Mouse (Mus musculus) lung, embryonic 15.5 days (tissue): ENCODE data around the gene Atf5. TPM values are rescaled to one million over a fixed set of nuclear protein-coding genes. Genes with fewer than 3 reads are reported as not detected.

Experiments
- ATAC-seq: fragments of 200-750 bp; cut with Nextera tagmentation; 2 replicates; pipeline ENCODE4 v1.8.0; 2017; ENCODE audit warnings: moderate number of reproducible peaks, borderline replicate concordance; ENCODE audit not compliant: low FRiP score, low TSS enrichment; ENCODE audit errors: extremely low read depth
- H3K27ac ChIP-seq: fragments of 300-500 bp; sonication (generic); 2 replicates; pipeline ENCODE4 v1.5.1; 2015; ENCODE audit warnings: moderate library complexity, mild to moderate bottlenecking, inconsistent platforms
- H3K27me3 ChIP-seq: fragments of 300-500 bp; sonication (generic); 2 replicates; pipeline ENCODE4 v1.6.1; 2015; ENCODE audit warnings: inconsistent platforms
- H3K36me3 ChIP-seq: fragments of 300-500 bp; sonication (generic); 2 replicates; pipeline ENCODE4 v1.6.1; 2015; ENCODE audit warnings: inconsistent platforms
- H3K4me1 ChIP-seq: fragments of 300-500 bp; sonication (generic); 2 replicates; pipeline ENCODE4 v1.6.1; 2015; ENCODE audit warnings: inconsistent platforms
- H3K4me2 ChIP-seq: fragments of 300-500 bp; sonication (generic); 2 replicates; pipeline ENCODE4 v1.6.1; 2015; ENCODE audit warnings: inconsistent platforms, mild to moderate bottlenecking, moderate library complexity
- H3K4me3 ChIP-seq: fragments of 300-500 bp; sonication (generic); 2 replicates; pipeline ENCODE4 v1.5.1; 2015; ENCODE audit warnings: mild to moderate bottlenecking, inconsistent platforms
- H3K9ac ChIP-seq: fragments of 300-500 bp; sonication (generic); 2 replicates; pipeline ENCODE4 v1.6.1; 2015; ENCODE audit warnings: inconsistent platforms
- H3K9me3 ChIP-seq: fragments of 300-500 bp; sonication (generic); 2 replicates; pipeline ENCODE4 v1.6.1; 2016; ENCODE audit warnings: inconsistent platforms
- WGBS: fragments of 180-500 bp; shearing (Covaris S2); methylation state at CpG from one replicate; pipeline ENCODE4 v1.1.7; 2015; 5-methylcytosine and 5-hydroxymethylcytosine counted together
- polyA plus RNA-seq: library from polyadenylated mRNA; unstranded; fragments of >200 nt; fragmentation: Nextera tagmentation; extraction: Ambion mirVana; gene quantifications from 2 replicates; pipeline ENCODE4 v1.2.1, GENCODE M21; 2015

Gene Atf5
- polyA plus RNA-seq, 1 experiment from 2014 or later = 4.9 TPM

GRCm38 (mm10) chr7:44848561-44849415 lies 32.3 kb upstream of the Atf5 start, which contains the start of the genes Akt1s1 and Tbc1d17:
Akt1s1 (plus strand) TSS chr7:44848991.
Tbc1d17 (minus strand) TSS chr7:44849079.
- peak; percentile 86 for ATAC-seq
- Histone ChIP-seq H3K4me1 (peaks cover 37% of the 10 kb centered on the region), H3K9ac (peak within 1 kb of the TSS; percentile 67), H3K36me3 (peaks cover 40% of the 10 kb centered on the region), H3K27me3 (no peaks in the 10 kb centered on the region), H3K9me3 (no peaks in the 10 kb centered on the region), H3K4me2 (peak within 1 kb of the TSS; percentile 76), H3K27ac (peak within 1 kb of the TSS; percentile 98), H3K4me3 (peak within 1 kb of the TSS; percentile 60)
- WGBS = under 1% methylated on average over 54 of the region's 54 CpGs

DNA sequence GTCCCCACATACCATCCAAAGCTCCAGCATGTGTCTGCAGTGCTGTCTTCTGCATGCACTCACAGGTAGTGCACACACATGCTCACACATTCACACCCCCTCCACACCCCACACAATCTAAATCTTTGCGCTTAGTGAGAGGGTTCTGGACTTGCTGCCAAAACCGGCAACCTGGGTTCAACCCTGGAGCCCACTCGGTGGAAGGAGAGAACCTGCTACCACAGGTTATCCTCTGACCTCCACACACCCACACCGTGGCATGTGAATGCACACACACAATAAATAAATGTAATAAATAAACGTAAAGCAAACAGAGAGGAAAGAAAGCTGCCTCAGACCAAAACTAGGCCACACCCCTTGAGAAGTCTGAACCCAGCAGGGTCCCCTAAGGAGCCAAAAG lies 31.3 kb upstream of the Atf5 start:
- H3K27ac ChIP-seq = no peak overlapping the region
- H3K36me3 ChIP-seq = peaks cover 47% of the 10 kb centered on the region
- peak overlapping the region; percentile 76 for H3K4me2 ChIP-seq
- peak overlapping the region; percentile 29 for H3K9ac ChIP-seq
- 75% methylated on average over 5 of the region's 5 CpGs for WGBS
- ATAC-seq = no peak
- H3K27me3 ChIP-seq = no peaks in the 10 kb centered on the region
- H3K9me3 ChIP-seq = no peaks in the 10 kb centered on the region
- H3K4me1 ChIP-seq = peaks cover 27% of the 10 kb centered on the region
- peak overlapping the region; percentile 60 for H3K4me3 ChIP-seq

DNA sequence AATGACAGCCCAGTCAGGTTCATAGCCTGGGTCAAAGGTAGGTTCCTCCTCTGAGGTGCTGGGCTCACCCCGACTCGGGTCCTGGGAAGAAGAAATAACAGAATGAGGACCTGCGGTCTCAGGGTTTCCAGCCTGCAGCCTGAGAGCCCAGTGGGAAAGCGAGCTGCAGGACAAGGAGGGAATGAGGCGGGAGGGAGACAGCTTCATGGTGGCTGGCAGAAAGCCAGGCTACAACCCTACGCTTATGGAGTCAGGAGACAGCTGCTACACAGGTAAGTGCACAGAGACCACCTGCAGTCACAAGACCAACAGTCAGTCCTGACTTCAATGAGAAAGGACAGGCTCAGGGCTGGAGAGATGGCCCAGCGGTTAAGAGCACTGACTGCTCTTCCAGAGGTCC lies 30.3 kb upstream of the Atf5 start:
- Histone ChIP-seq H3K36me3 (peaks cover 52% of the 10 kb centered on the region), H3K9me3 (no peaks in the 10 kb centered on the region), H3K27me3 (no peaks in the 10 kb centered on the region), H3K4me1 (peaks cover 25% of the 10 kb centered on the region), H3K4me3 (no peak overlapping the region), H3K9ac (no peak overlapping the region), H3K4me2 (no peak overlapping the region), H3K27ac (no peak overlapping the region)
- WGBS = 88% methylated on average over 7 of the region's 7 CpGs
- ATAC-seq = no peak

- Histone ChIP-seq H3K9ac (no peak overlapping the region), H3K27me3 (peaks cover 11% of the 10 kb centered on the region), H3K4me1 (peaks cover 12% of the 10 kb centered on the region), H3K36me3 (peaks cover 62% of the 10 kb centered on the region), H3K9me3 (no peaks in the 10 kb centered on the region), H3K27ac (no peak overlapping the region), H3K4me3 (no peak overlapping the region), H3K4me2 (no peak overlapping the region)
- ATAC-seq = no peak
- 92% methylated on average over 10 of the region's 10 CpGs for WGBS
Observed at GRCm38 (mm10) chr7:44845006-44845405, 28.5 kb upstream of the Atf5 start.

- H3K9ac ChIP-seq = no peak overlapping the region
- no peak overlapping the region for H3K27ac ChIP-seq
- no peak overlapping the region for H3K4me3 ChIP-seq
- H3K4me2 ChIP-seq = no peak overlapping the region
- 95% methylated on average over 8 of the region's 8 CpGs for WGBS
- peaks cover 61% of the 10 kb centered on the region for H3K36me3 ChIP-seq
- no peaks in the 10 kb centered on the region for H3K9me3 ChIP-seq
- ATAC-seq = no peak
- peaks cover 21% of the 10 kb centered on the region for H3K27me3 ChIP-seq
- peaks cover 11% of the 10 kb centered on the region for H3K4me1 ChIP-seq
Observed at GRCm38 (mm10) chr7:44841825-44842463, 25.5 kb upstream of the Atf5 start.

DNA sequence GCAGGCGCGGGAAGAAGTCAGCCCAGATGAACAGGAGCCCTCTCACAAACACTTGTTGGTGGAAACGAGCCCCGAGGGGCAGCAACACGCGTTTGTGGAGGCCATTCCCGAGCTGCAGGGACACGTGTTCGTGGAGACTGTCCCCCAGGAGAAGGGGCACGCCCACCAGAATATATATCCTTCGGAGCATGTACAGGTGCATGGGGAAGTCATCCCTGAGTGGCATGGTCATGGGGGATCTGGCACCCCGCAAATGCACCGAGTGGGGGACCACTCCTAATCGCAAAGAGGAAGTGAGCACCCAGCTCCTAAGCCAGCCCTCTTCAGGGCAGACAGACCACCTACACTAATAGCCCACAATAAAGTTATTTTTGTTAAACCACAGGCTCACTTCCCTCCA lies 24.0 kb upstream of the Atf5 start:
- Histone ChIP-seq H3K4me3 (no peak overlapping the region; the same call in 1 of the 2 replicates), H3K27me3 (peaks cover 21% of the 10 kb centered on the region), H3K36me3 (peaks cover 46% of the 10 kb centered on the region), H3K4me1 (peaks cover 19% of the 10 kb centered on the region), H3K9me3 (no peaks in the 10 kb centered on the region), H3K9ac (no peak overlapping the region), H3K27ac (no peak overlapping the region), H3K4me2 (peak overlapping the region; percentile 57; the same call in 1 of the 2 replicates)
- no peak for ATAC-seq
- 51% methylated on average over 14 of the region's 14 CpGs for WGBS

DNA sequence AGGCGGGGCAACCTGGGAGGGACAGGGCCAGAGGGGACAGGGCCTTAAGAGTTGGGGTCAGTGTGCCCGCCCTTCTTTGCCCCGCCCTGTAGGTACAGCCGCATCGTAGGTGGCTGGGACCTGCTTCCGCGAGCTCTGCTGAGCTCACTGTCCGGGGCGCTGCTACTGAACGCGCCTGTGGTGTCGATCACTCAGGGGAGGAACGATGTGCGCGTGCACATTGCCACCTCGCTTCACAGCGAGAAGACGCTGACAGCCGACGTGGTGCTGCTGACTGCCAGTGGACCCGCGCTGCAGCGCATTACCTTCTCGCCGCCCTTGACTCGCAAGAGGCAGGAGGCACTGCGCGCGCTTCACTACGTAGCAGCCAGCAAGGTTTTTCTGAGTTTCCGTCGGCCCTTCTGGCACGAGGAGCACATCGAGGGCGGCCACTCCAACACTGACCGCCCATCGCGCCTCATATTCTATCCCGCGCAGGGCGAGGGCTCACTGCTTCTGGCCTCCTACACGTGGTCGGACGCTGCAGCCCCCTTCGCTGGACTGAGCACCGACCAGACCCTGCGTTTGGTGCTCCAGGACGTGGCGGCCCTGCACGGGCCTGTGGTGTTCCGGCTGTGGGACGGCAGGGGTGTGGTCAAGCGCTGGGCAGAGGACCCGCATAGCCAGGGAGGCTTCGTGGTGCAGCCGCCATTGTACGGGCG lies 23.2 kb upstream of the Atf5 start:
- Histone ChIP-seq H3K4me2 (peak overlapping the region; percentile 57), H3K27ac (no peak overlapping the region), H3K9ac (peak overlapping the region; percentile 2; the same call in 1 of the 2 replicates), H3K9me3 (no peaks in the 10 kb centered on the region), H3K4me3 (peak overlapping the region; percentile 13), H3K4me1 (peaks cover 19% of the 10 kb centered on the region), H3K27me3 (peaks cover 21% of the 10 kb centered on the region), H3K36me3 (peaks cover 38% of the 10 kb centered on the region)
- ATAC-seq = peak; percentile 47; the same call in 1 of the 2 replicates
- WGBS = 2% methylated on average over 58 of the region's 58 CpGs

GRCm38 (mm10) chr7:44839171-44839490 lies 22.7 kb upstream of the Atf5 start:
- no peaks in the 10 kb centered on the region for H3K9me3 ChIP-seq
- WGBS = 25% methylated on average over 11 of the region's 11 CpGs
- H3K4me2 ChIP-seq = peak overlapping the region; percentile 57
- H3K27me3 ChIP-seq = peaks cover 21% of the 10 kb centered on the region
- no peak overlapping the region for H3K27ac ChIP-seq
- peaks cover 33% of the 10 kb centered on the region for H3K36me3 ChIP-seq
- H3K4me1 ChIP-seq = peaks cover 19% of the 10 kb centered on the region
- H3K4me3 ChIP-seq = peak overlapping the region; percentile 13
- H3K9ac ChIP-seq = peak overlapping the region; percentile 2; the same call in 1 of the 2 replicates
- ATAC-seq = no peak; the same call in 1 of the 2 replicates

GRCm38 (mm10) chr7:44838073-44838472 lies 21.6 kb upstream of the Atf5 start:
- Histone ChIP-seq H3K4me3 (no peak overlapping the region), H3K4me1 (peaks cover 19% of the 10 kb centered on the region)
- 77% methylated on average over 6 of the region's 6 CpGs for WGBS

DNA sequence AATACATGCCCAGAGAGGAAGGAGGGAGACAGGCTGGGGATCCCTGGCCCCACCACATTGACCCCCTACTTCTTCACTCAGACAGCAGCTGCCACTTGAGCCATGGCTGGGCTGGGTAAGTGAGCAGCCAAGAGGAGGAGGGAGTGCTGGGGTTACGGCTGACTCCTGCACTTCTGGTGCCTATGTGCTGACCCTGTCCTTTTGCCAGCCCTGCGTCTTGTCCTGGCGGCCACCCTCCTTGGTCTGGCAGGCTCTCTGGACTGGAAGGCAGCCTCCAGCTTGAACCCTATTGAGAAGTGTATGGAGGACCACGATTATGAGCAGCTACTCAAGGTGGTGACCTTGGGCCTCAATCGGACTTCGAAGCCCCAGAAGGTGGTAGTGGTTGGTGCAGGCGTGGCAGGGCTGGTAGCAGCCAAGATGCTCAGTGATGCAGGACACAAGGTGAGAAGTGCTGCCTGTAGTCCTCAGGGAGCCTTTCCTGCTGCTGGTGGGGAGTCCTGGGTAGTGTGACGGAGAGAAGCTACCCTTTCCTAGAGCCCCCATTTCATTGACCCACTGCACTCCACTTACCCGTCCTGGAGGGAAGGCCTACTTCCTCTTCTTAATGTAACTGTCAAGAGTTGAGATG lies 20.1 kb upstream of the Atf5 start:
- H3K4me2 ChIP-seq = no peak overlapping the region
- H3K27ac ChIP-seq = no peak overlapping the region
- WGBS = 74% methylated on average over 9 of the region's 9 CpGs
- H3K36me3 ChIP-seq = peaks cover 15% of the 10 kb centered on the region
- no peak for ATAC-seq
- H3K9me3 ChIP-seq = no peaks in the 10 kb centered on the region
- H3K4me3 ChIP-seq = no peak overlapping the region
- H3K9ac ChIP-seq = no peak overlapping the region
- H3K4me1 ChIP-seq = peaks cover 25% of the 10 kb centered on the region
- peaks cover 21% of the 10 kb centered on the region for H3K27me3 ChIP-seq

More at GRCm38 (mm10) chr7:44838073-44838472, 21.6 kb upstream of the Atf5 start:
- Histone ChIP-seq H3K27me3 (peaks cover 21% of the 10 kb centered on the region), H3K9ac (no peak overlapping the region), H3K36me3 (peaks cover 23% of the 10 kb centered on the region; the same call in 1 of the 2 replicates), H3K27ac (no peak overlapping the region), H3K4me2 (no peak overlapping the region), H3K9me3 (no peaks in the 10 kb centered on the region)
- ATAC-seq = no peak

DNA sequence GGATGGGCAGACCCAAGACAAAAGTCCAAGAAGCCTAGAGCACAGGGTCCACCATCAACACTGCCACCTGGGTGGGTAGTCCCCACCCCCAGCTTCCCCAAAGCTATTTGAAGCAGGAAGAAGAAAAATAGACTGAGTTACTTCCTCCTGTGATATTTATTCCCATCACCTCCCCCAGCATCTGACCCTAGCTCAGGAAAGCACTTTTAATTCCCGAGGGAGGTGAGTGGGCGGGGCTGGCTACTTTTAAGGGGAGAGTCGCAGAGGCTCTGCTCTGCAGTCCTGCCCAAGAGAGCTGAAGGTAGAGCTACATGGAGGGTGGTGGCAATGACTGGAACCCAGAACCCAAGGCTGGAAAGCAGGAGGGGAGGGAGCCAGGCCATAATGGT lies 19.6 kb upstream of the Atf5 start:
- 39% methylated on average over 3 of the region's 3 CpGs for WGBS
- Histone ChIP-seq H3K9me3 (no peaks in the 10 kb centered on the region), H3K9ac (no peak overlapping the region), H3K4me1 (peaks cover 25% of the 10 kb centered on the region), H3K4me3 (no peak overlapping the region), H3K27me3 (peaks cover 21% of the 10 kb centered on the region), H3K4me2 (no peak overlapping the region), H3K36me3 (peaks cover 18% of the 10 kb centered on the region), H3K27ac (no peak overlapping the region)
- ATAC-seq = no peak
